Mouse (Mus musculus) ES-E14 (cell line): Measurements from ENCODE around the gene Tead3.

Experiments
- CHD2 ChIP-seq: IDR thresholded peaks from 2 replicates; pipeline ENCODE4 v1.6.1; 2014; ENCODE audit warnings: mild to moderate bottlenecking, low read depth, low read length, inconsistent platforms
- MAFK ChIP-seq: IDR thresholded peaks from 2 replicates; pipeline ENCODE4 v1.6.1; 2014; ENCODE audit warnings: mild to moderate bottlenecking, low read depth, low read length, inconsistent platforms; ENCODE audit not compliant: insufficient read depth
- ZNF384 ChIP-seq: IDR thresholded peaks from 2 replicates; pipeline ENCODE4 v1.6.1; 2012; ENCODE audit warnings: low read depth, low read length, inconsistent platforms

GRCm38 (mm10) chr17:28362653-28363292 is 12.2 kb upstream of the Tead3 start:
- TF ChIP-seq ZNF384 (no peak), MAFK (no peak), CHD2 (no peak)
